Mouse (Mus musculus): ENCODE results near the gene Nme1. TPM values are rescaled to one million over a fixed set of nuclear protein-coding genes. Genes with fewer than 3 reads are reported as not detected.

Nme1 gene
- total and polyA plus RNA-seq, 2 experiments from 2014 or later: 17.2 to 56.1 TPM

DNA sequence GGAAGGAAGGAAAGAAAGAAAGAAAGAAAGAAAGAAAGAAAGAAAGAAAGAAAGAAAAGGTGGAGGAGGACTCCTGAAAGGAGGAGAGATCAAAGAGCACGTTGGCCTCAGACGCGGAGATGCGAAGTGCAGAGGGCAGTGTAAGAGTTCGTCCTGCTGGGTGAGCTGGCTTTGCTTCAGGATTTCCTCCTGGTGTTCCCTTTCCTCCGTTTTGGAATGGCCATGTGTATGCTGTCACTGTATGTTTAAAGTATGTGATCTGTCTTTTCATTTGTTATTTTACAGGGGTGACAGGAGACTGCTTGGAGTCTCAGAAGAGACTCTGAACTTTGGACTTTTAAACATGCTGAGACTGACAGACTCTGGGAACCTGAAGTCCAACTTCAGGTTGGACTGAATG, 6.8 kb downstream of the Nme1 start:
- H3K4me2 ChIP-seq (ENCODE audit: low read depth, low read length): no peak overlapping the region
- peaks cover 2% of the 10 kb centered on the region; the same call in 1 of the 2 replicates for H3K4me1 ChIP-seq (ENCODE audit: control insufficient read depth, insufficient read depth)
- TF ChIP-seq EP300 (IDR thresholded peaks at IDR 0.05; ENCODE audit: low read depth) (no peak), CTCF (IDR thresholded peaks at IDR 0.05; ENCODE audit: low read depth) (no peak)
- no peak overlapping the region for H3K27ac ChIP-seq (ENCODE audit: low read depth)
- ATAC-seq (ENCODE audit: insufficient read depth, low read depth): no peak
- WGBS: 90% methylated on average over 6 of the region's 6 CpGs
- no peak overlapping the region for H3K9ac ChIP-seq (replicated peaks; ENCODE audit: low read depth, low read length)
- no peaks in the 10 kb centered on the region for H3K9me3 ChIP-seq (replicated peaks; ENCODE audit: control insufficient read depth, low read length)
- no peaks in the 10 kb centered on the region for H3K27me3 ChIP-seq (ENCODE audit: control insufficient read depth, insufficient read depth, low read length)
- H3K4me3 ChIP-seq (ENCODE audit: low read depth, low read length): no peak overlapping the region
- DNase-seq (ENCODE audit: low spot score): no peak
- H3K36me3 ChIP-seq (replicated peaks; ENCODE audit: control insufficient read depth, insufficient read depth, low read length): peaks cover 69% of the 10 kb centered on the region

DNA sequence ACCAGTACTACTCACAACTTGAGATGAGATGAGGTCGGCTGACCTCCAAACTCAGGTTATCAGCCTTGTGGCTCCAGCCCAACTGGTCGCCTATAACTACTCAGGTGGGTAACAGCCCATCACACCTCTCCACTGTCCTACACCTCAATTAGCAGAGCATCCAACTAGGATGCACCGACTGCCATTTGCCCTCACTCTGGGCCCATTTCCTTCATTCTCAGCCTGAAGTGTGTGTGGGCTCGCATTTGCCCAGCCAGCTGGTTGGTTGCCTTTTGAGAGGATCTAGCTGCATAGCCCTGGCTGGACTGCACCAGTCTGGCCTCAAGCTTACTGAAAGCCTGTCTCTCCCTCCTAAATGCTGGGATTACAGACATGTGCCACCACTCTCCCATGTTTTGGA, 10.6 kb downstream of the Nme1 start:
- H3K9ac ChIP-seq (replicated peaks; ENCODE audit: low read depth, low read length): no peak overlapping the region
- H3K9me3 ChIP-seq (replicated peaks; ENCODE audit: control insufficient read depth, low read length): no peaks in the 10 kb centered on the region
- no peaks in the 10 kb centered on the region for H3K27me3 ChIP-seq (ENCODE audit: control insufficient read depth, insufficient read depth, low read length)
- TF ChIP-seq CTCF (IDR thresholded peaks at IDR 0.05; ENCODE audit: low read depth) (no peak), EP300 (IDR thresholded peaks at IDR 0.05; ENCODE audit: low read depth) (no peak)
- WGBS: 80% methylated on average over 4 of the region's 4 CpGs
- no peak for DNase-seq (ENCODE audit: low spot score)
- H3K4me2 ChIP-seq (ENCODE audit: low read depth, low read length): no peak overlapping the region
- H3K36me3 ChIP-seq (replicated peaks; ENCODE audit: control insufficient read depth, insufficient read depth, low read length): peaks cover 50% of the 10 kb centered on the region
- peaks cover 22% of the 10 kb centered on the region for H3K4me1 ChIP-seq (ENCODE audit: control insufficient read depth, insufficient read depth)
- no peak overlapping the region for H3K27ac ChIP-seq (ENCODE audit: low read depth)
- H3K4me3 ChIP-seq (ENCODE audit: low read depth, low read length): no peak overlapping the region
- no peak for ATAC-seq (ENCODE audit: insufficient read depth, low read depth)

DNA sequence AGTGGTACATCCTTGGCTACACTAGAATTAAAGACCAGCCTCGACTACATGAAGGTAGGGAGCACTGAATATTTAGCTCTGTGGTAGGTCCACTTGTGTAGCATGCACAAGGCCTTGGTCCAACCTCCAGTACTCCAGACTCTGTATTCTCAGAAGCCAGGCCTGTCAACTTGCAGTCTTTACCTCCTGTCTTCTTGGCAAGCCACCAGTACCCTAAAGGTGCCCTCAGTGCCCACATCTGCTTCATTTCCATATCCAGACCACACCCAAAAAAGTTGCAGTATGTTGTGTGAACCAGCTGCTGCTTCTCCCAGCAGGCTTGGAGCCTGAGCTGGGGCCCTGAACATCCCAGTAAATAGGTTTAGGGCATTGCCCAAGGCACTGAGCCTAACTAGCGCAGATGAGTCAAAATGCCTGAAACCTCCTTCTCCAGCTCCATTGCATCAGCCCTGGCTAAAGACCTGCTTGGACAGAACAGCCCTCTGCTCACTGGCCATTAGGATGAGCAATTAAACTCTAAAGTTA, 11.2 kb downstream of the Nme1 start:
- Histone ChIP-seq H3K9me3 (replicated peaks; ENCODE audit: control insufficient read depth, low read length) (no peaks in the 10 kb centered on the region), H3K27ac (ENCODE audit: low read depth) (no peak overlapping the region), H3K27me3 (ENCODE audit: control insufficient read depth, insufficient read depth, low read length) (no peaks in the 10 kb centered on the region), H3K4me1 (ENCODE audit: control insufficient read depth, insufficient read depth) (peaks cover 22% of the 10 kb centered on the region), H3K4me3 (ENCODE audit: low read depth, low read length) (no peak overlapping the region), H3K36me3 (replicated peaks; ENCODE audit: control insufficient read depth, insufficient read depth, low read length) (peaks cover 50% of the 10 kb centered on the region), H3K4me2 (ENCODE audit: low read depth, low read length) (no peak overlapping the region), H3K9ac (replicated peaks; ENCODE audit: low read depth, low read length) (no peak overlapping the region)
- TF ChIP-seq EP300 (IDR thresholded peaks at IDR 0.05; ENCODE audit: low read depth) (no peak), CTCF (IDR thresholded peaks at IDR 0.05; ENCODE audit: low read depth) (no peak)
- WGBS: 84% methylated on average over 2 of the region's 2 CpGs
- ATAC-seq (ENCODE audit: insufficient read depth, low read depth): no peak
- no peak for DNase-seq (ENCODE audit: low spot score)

DNA sequence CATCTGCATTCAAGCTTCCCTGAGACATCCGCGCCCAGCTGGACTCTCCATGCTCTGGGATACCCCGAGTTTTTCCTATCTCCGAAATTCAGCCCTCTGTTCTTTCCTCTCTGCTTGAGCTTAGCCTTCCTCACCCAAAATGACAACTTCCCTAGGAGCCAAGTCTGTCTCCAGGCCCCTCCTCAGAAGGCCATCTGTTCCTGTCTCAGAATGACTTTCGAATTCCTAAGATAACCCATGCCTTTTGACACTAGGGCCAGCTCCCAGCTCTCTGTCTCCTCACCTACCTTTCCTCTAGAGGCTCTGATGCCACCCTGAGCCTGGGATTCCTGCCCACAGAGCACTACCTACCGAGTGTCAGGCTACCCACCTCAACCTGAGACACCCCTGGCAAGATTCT, 12.2 kb downstream of the Nme1 start, which contains the start of gene Nme2:
Gene Nme2, minus strand, starts transcription at position 101 of the 400 bp plus-strand sequence.
- Histone ChIP-seq H3K9ac (replicated peaks; ENCODE audit: low read depth, low read length) (peak within 1 kb of the TSS; percentile 64), H3K27ac (ENCODE audit: low read depth) (peak within 1 kb of the TSS; percentile 98), H3K4me1 (ENCODE audit: control insufficient read depth, insufficient read depth) (peaks cover 22% of the 10 kb centered on the region), H3K36me3 (replicated peaks; ENCODE audit: control insufficient read depth, insufficient read depth, low read length) (peaks cover 43% of the 10 kb centered on the region), H3K9me3 (replicated peaks; ENCODE audit: control insufficient read depth, low read length) (no peaks in the 10 kb centered on the region), H3K27me3 (ENCODE audit: control insufficient read depth, insufficient read depth, low read length) (no peaks in the 10 kb centered on the region), H3K4me3 (ENCODE audit: low read depth, low read length) (peak within 1 kb of the TSS; percentile 74), H3K4me2 (ENCODE audit: low read depth, low read length) (peak within 1 kb of the TSS; percentile 75)
- no peak for TF ChIP-seq EP300 (IDR thresholded peaks at IDR 0.05; ENCODE audit: low read depth)
- no peak for TF ChIP-seq CTCF (IDR thresholded peaks at IDR 0.05; ENCODE audit: low read depth)
- ATAC-seq (ENCODE audit: insufficient read depth, low read depth) (peak; percentile 9), DNase-seq (ENCODE audit: low spot score) (no peak)
- WGBS: 0% methylated on average over 6 of the region's 6 CpGs

DNA sequence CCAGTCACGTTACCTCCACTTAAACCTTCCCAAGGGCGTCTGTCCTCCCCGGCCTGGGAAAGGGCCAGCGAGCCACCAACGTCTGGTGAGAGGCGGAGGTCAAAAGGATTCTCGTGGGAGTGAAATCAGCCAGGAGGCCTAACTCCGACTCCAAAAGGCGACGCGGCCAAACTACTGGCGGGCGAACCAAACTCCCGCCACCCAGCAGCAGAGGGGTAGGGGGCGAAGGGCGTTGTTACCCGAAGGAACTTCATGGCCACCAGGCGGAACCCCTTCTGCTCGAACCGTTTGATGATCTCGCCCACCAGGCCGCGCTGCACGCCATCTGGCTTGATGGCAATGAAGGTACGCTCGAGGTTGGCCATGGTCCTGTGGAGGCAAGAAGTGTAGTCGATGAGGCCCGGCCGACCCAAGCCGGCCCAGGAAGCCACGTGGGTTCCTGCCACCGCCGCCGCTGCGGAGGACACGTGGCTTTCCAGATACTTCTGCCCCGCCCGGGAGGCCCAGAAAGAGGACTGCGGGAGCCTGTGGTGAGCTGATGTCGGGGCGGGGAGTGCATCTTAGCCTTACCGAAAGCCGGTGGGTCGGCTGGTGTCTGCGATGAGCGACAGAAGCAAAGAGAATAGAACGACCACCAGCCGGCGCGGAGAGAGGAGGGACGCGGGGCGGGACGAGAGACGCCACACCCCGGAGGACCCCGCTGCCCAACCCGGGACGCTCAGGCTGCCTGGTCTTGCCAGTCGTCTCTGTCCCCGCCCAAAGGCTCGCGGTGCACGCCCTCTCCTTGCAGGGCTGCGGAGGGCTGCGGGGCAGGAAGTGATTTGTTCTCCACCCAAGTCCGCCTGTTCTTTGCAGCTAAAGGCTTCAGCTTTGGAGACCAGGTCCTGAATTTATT, 12.8 kb downstream of the Nme1 start:
- H3K4me2 ChIP-seq (ENCODE audit: low read depth, low read length): peak overlapping the region; percentile 75
- H3K4me3 ChIP-seq (ENCODE audit: low read depth, low read length): peak overlapping the region; percentile 74
- WGBS: 0% methylated on average over 67 of the region's 67 CpGs
- no peaks in the 10 kb centered on the region for H3K9me3 ChIP-seq (replicated peaks; ENCODE audit: control insufficient read depth, low read length)
- peak overlapping the region; percentile 98 for H3K27ac ChIP-seq (ENCODE audit: low read depth)
- peak overlapping the region; percentile 64 for H3K9ac ChIP-seq (replicated peaks; ENCODE audit: low read depth, low read length)
- peak; percentile 94 for ATAC-seq (ENCODE audit: insufficient read depth, low read depth)
- peaks cover 22% of the 10 kb centered on the region for H3K4me1 ChIP-seq (ENCODE audit: control insufficient read depth, insufficient read depth)
- peaks cover 44% of the 10 kb centered on the region for H3K36me3 ChIP-seq (replicated peaks; ENCODE audit: control insufficient read depth, insufficient read depth, low read length)
- DNase-seq (ENCODE audit: low spot score): peak; percentile 93
- H3K27me3 ChIP-seq (ENCODE audit: control insufficient read depth, insufficient read depth, low read length): no peaks in the 10 kb centered on the region
- TF ChIP-seq CTCF (IDR thresholded peaks at IDR 0.05; ENCODE audit: low read depth): no peak
- peak; percentile 70 for TF ChIP-seq EP300 (IDR thresholded peaks at IDR 0.05; ENCODE audit: low read depth)

All from heart, postnatal 0 days (tissue).